Mouse (Mus musculus) adrenal gland, postnatal 14 days (tissue): ENCODE data around the gene Tal1. TPM values are rescaled to one million over a fixed set of nuclear protein-coding genes. Genes with fewer than 3 reads are reported as not detected.
A peak's percentile ranks its signal among the peaks of the same experiment; 100 is the strongest.

ENCODE experiments used
- DNase-seq: peaks from one replicate; pipeline ENCODE4 v3.0.0; 2021; ENCODE audit warnings: mixed read lengths
- total RNA-seq: library from RNA; stranded (reverse); gene quantifications from 2 replicates; pipeline ENCODE4 v1.2.3, GENCODE M21; 2021

The Tal1 gene
- total RNA-seq, 1 experiment from 2014 or later = 7.3 TPM

DNA sequence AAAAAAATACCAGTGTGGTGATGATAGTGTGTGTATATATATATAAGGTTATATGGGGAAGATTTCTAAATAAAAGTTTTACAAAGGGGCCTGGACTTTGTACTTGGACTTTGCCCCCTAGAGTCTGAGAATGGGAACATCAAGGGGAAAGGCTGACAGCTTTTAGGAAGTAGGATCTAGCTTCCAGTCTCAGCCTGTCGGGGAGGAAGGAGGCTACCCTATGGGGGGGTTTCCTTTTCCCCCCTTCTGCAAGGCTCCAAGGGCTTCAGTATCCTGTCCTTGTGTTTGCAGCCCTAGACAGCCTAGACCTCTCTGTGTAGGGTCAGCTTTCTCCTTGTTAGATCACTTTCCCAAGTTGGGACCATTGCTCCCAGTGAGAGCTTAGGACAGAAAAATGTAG lies 15.4 kb downstream of the Tal1 start:
- no peak for DNase-seq

DNA sequence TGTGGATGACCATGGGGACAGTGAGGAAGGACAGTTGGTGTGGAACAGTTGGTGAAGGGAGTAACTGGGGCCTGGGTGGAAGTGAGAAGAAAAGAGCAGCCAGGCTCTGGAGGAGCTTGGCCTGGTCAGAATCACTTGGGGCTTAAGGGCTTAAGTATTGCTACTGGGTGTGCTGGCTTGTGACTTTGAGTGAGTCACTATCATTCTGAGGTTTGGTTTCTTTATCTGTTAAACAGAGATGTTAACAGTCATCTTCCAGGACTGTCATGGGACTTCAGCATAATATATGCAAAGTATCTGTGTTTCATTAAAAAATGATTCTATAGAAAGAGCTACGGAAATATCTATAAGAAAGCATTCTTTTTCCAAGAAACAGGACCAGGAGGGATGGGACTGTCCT lies 18.6 kb downstream of the Tal1 start:
- no peak for DNase-seq

DNA sequence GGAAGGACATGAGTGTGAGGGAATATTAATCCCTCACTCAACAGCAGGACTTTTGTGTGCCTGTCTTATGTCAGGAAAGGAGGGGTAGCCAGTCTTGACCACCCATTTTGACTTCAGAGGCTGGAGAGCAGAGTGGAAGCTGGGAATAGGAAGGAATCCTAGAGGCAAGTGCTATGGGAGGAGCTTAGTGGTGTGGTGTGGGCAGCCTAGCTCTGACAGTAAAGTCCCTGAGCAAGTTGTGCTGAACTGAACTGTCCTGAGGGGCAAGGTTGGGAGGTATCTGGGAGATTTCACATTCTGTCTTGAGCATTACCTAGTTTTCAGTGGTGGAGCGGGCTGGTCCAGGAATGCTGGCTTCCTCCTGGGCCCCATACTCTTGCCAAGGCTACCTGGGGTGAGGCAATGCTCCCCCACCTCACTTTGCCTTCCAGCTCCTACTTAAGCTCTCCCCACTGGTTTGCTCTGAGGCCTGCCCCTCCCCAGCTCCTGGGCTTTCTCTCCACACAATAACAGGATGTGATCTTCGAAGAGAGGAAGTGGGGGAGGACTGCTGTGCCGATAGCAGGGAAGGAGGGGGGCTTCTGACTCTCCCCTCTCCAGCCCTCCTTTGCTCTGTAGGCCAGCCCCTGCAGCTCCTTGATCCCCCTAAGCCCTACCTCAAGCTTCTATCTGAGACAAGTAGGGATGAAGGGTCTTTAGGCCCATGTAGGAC lies 19.1 kb downstream of the Tal1 start:
- DNase-seq = peak; percentile 38

DNA sequence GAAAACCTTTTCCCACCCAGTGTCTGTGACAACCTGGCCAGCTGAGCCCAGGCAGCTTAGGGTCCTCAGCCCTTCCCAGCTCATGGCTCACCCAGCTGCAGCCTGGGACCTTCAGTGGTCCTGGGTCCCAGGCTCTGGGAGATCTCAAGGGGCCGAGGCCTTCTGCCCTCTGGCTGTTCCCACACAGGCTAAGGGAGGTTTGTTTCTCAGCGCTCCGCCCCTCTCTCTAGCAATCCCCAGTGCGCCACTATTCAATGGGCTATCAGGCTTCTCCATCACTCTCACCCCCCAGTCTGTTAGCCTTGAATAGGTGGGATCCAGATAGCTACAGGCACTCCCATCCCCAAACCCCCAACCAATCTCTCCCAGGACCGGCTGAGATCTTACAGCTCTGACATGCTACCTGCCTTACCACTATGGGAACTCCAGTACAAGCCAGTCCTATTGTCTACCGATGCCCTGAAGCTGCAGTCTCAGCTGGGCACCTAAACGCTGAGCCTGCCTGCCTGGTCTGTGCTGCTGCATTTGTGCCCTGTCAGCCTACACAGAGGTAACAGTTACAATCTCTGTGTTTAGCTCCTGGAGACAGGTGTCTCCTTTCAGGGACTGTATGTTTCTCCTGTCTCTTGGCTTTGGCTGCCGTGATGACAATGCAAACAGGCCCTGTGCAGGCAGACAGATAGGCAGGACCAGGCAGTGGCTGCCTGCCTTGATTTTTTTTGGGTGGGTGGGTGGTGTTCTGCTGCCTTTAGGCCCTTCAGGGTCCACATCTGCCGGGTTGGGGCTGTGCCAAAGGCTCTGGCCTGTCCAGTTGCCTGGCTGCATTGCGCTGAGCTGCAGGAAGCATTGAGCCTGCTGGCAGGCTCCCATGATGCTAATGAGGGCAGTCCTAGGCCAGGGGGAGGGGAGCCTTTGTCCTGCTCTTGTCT lies 22.9 kb downstream of the Tal1 start:
- DNase-seq = peak; percentile 61

DNA sequence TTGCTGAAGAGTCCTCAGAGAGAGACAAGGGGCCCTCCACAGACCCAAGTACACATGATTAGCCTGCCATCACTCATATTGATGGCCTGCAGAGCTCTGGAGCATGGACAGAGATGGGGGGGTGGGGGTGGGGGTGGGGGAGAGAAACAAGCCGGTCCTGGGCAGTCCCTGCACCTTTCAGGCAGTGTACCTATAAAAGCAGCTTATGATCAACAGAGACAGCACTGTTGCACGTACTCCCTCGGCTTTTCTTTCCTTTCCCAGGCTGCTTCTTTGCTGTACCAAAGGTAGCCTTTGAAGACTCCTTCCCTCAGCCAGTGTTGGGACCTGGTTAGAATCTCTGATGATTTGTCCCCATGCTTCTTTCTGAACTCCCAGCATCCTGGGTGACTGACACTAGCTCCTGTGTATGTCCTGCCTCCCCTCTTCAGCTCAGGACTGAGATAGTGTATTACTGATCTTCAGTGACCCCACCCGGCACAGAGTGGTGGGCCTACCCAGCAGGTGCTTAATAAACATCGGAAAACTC lies 23.7 kb downstream of the Tal1 start:
- no peak for DNase-seq

DNA sequence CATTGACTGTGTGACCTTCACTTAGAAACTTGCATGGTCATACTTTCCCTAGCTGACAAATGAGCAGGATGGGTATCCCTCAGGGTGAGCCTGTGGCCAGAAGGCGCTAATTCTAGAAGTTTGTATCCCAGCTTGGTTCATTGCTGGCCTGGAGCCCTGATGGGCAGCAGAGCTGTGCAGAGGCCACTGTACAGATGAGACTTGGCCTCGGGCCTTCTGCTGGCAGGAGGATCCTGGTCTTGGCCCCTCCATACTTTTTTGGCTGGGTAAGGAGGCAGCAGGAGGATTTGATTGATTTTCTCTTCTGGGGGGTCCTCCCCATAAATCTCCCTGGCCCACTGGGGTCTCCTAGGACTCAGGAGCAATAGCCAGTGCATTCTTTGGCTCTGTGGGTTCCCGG lies 26.8 kb downstream of the Tal1 start:
- no peak for DNase-seq

DNA sequence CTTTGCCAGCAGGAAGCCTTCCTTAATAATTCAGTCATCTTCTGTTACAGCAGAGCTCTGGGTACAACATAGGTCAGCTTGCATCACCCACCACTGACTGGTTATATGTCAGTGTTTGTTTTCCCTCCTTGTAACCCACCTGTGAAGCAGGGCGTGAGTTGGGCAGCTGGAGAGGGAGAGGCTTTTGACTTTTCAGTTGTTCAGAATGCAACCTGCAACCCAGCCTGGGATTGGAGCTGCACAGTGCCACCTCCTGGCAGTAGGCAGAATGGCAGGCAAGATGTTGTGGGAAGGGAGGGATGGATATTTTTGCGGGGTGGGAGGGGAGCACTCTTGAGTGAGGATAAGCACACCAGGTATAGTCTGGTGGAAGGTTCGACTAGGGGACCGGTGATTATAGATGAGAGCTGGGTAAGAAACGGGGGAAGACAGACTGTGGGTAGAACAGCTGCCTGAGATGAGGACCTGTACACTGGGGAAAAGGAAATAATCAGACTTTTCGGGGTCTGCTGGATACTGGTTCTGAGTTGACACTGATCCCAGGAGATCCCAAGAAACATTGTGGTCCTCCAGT lies 29.4 kb downstream of the Tal1 start:
- peak; percentile 74 for DNase-seq

DNA sequence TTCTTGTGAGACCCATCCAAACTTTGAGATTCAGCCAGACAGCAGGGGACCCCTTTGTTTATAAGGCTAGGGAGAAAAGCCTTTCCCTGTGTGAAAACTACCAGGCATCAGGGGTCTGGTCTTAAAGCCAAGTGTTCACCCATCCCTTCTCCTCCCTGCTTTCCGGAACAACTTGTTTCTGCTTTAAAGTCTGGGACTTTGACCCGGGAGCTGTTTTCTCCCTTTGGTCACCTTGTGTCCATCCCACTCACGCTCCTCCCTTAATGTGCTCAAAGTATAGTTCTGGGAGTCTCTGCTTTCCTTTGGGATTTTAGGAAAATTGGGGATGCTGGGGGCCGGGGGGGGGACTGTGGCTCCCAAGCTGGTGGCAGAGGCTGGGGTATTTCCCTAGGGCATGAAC lies 30.0 kb downstream of the Tal1 start:
- no peak for DNase-seq

DNA sequence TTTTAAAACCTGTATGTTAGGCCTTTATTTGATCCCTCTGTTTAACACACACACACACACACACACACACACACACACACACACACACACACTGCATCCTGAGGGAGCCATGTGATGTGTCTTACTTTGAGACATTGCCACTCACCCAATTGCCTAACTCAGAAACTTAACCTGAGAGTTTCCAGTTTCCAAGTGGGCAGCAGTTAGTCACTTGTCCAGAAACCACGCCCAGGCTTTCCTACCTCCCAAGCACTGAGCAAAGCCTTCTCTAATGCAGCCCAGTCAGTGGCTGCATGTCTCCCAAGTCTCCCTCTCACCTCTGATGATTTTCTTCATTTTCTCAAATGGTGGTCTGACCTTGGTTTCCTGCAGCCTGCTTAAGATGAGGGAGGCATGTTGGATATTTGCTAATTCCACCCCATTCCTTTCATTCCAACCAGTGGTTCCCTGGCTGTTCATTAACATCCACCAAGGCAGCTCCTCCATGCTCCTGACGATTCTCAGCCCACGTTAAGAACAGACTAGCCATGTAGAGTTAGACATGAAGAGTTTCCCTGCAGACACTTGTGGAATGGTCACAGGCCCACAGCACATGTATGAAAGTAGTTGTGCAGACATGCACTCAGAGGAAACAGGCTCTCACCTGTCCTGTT lies 30.7 kb downstream of the Tal1 start:
- no peak for DNase-seq

DNA sequence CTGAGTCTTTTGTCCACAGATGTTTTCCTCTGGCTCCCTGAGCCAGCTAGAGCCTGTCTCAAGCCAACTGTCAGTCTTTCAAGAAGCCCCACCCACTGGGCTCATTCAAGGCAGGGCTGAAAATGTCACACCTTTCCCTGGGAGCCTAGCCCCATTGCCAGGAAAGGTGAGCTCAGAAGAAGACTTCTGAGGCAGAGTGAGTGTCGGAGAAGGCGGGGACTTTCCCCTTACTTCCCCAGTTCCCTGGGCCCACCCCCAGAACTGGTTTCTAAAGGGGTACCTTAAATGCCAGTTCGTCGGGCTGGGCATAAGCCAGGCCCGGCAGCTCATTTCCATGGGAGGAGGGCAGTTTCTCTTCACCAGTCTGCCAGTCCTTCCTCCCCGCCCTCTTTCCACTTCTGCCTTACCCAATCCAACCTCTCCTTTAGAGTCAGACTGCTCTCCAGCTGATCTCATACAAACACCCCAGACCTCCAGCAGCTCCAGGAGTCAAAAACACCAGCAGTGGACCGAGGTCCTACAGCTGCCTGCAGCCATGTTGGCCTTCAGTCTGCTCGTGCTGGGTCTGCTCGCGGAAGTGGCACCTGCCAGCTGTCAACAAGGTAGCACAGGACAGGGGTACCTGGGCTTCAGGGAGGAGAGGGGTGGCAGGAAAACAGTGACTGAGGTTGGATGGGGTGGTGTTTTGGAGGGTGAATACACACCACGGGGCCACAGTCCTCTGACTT lies 32.5 kb downstream of the Tal1 start, which contains the start of gene Pdzk1ip1:
Gene Pdzk1ip1 (plus strand): TSS at position 98 of the 728 bp plus-strand sequence.
- DNase-seq = no peak

DNA sequence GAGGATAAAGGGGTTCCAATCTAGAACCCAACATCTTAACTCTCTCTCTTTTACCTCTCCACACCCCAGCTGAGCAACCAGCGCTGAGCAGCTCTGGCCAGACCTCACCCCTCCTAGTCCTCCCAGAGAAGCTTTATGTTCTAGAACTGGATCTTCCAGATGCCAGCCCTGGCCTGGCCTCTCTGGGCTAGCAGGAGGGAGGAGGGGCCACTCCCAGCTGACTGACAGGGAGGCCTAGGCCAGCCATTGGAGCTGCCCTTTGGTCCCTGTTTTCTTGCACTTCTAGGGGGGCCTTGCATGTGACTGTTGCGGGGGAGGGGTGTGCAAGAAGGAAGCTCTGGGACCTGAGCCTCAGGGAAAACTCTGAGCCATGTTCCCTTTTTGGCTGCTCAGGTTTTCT lies 34.4 kb downstream of the Tal1 start:
- no peak for DNase-seq

DNA sequence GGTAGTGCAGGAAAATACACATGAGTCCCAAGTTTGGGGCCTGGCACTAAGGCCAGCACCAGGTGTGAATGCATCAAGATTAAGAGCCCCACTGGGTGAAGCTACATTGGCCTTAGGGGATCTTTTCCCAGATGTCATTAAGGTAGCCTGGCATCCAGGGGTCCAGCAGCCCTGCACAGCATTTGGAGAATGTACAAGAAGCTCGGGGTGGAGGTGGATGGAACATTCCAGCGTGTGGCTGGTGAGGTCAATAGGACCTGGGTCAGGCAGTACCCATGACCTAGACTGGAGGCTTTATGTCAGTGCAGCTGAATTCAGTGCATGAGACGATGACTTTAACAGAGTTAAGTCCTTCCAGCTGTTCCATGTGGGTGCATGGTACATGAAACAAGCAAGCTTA lies 35.6 kb downstream of the Tal1 start:
- DNase-seq = no peak

DNA sequence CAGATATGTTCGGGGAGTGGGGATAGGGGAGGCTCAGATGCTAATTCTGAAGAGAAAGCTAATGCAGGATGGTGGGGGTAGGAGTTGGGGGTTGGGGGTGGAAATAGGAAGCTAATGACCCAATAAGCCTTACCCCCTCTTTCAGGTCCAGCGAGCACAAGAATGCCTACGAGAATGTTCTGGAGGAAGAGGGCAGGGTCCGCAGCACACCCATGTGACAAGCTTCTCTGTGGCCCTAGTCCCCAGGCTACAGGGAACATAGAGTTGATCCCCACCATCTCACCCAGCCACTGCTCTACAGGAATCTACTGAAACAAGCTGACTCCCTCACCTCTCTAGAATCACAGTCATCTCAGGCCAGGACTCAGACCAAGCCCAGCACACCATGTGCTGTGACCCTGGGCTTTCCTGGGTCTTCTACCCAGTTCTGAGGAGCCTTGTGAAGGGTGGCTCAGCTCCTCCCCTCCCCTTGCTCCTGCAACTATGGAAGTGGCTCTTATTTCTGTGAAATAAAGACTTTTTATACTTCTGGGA lies 37.2 kb downstream of the Tal1 start:
- no peak for DNase-seq

DNA sequence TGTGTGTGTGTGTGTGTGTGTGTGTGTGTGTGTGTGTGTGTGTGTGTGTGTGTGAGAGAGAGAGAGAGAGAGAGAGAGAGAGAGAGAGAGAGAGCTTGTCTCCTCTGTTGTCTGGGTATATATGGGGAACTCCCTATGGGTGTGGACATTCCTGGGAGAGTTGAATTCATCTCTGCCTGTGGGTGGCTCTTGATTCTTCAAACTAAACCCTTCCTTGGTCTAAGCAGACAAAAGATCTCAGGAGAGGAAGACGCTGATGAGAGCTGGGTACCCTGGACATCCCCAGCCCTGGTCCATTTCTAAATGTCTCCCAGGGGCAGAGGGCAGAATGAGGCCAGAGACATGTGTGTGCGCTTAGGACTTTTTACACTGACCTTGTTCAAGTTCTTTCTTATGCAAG lies 37.8 kb downstream of the Tal1 start:
- no peak for DNase-seq

DNA sequence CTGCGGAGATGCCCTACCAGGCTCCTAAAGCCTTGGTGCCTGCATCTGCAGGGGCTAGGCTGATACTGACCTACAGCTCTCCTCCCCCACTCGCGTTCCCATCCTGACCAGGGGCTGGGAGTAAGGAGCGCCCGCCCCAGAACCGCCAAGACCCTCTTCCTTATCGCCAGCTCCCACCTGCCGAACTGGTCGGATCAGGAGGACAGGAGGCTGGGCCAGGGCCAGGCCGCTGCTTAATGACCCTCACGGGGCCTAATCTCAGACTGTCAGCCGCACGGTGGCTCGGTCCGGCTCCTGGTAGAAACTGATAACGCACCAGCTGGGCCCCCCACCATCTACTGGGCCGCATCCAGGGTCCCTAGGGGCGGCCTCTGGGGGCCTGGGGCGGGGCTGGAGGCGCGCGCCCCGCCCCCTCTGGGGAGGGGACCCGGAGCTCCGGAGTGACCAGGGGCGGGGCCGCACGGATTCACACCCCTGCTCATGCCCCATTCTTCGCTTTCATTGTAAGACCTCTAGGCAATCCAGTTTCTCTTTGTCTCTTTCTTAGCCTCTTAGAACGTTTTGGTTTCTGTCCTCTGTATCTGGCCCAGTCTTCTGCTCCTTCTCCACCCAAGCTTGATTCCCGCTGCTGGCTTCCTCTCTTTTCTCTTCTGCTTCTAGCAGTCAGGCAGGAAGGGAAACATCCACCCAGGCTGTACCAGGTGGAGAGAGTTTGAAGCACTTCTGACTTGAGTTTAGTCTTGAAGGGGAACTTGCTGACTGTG lies 39.6 kb downstream of the Tal1 start:
- DNase-seq = peak; percentile 23

DNA sequence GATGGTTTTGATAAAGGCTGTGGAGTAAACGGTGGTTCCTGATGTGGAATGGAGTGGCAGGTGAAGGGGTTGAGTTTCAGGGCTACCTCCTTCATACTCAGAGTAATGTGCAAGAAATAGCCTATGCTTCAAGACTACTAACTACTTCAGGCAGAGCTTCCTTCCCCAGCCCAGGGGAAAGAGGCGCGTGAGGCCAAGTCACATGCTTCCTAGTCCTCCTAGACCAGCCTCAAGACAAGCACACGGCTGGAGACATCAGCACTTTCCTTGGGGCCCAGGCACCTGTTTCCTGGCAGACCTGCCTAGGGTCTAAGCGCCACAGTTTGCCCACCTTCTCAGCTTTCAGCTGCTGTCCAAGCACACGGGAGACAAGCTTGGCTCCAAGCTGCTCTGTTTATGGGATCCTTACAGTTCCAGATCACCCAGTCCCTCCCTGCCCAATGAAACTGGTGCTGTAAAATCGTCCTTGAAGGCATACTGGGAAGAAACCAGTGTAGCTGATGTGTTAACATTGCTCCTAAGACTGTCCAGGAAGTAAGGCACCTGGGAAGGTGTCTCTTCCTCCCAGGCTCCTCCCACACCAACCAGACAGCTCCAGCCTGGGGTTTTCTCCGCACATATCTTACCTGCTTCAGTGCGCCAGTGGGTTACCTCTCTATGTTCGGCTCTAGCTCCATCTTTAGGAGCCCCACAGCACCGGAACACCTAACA lies 40.4 kb downstream of the Tal1 start:
- DNase-seq = no peak

DNA sequence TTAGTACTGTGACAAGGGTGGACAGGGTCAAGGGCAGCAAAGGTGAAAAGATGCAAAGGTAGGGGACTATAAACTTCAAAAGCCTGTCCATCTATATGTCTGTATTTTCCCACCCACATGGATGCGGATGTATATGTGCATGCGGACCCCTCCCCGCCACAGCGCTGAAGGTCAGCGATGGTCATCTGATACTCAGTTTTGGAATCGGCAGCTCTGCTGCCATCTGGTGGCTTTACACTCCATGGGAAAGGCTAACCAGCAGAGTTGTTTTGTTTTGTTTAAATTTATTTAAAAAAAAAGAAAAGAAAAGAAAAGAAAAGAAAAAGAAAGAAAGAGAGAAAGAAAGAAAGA lies 40.9 kb downstream of the Tal1 start:
- peak; percentile 29 for DNase-seq

DNA sequence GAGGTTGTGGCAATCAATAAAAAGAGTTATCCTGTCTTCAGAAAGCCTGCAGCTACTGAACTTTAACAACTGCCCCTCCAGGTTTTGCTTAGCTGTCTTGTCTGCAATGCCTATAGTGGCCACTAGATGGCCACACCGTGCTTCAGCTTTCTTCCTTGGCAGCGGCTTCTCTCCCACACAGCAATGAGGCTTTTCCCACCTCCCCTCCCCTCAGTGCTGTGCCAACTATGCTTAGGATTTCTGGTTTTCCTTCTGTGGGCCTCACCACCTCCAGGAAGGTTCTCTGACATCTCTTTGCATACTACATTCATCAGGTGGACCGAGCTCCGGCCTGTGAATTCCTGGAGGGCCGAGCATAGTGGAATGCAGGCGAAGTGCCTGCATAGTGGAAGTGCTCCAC lies 45.5 kb downstream of the Tal1 start:
- DNase-seq = peak; percentile 65

DNA sequence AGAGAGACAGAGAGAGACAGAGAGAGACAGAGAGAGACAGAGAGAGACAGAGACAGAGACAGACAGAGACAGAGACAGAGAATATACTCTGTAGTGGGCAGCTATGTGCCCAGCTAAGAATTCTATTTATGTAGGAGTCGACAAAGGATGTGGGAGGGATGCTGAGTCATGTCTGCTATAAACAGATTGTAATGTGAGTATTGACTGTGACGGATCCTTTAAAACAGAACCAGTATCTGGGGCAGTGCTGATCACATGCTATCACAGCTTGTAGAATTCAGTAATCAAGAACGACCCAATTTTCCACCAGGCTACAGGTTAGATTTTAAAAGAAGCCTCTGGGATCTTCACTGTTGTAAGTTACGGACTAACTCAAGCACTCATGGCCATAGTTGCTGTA lies 47.3 kb downstream of the Tal1 start:
- DNase-seq = no peak

DNA sequence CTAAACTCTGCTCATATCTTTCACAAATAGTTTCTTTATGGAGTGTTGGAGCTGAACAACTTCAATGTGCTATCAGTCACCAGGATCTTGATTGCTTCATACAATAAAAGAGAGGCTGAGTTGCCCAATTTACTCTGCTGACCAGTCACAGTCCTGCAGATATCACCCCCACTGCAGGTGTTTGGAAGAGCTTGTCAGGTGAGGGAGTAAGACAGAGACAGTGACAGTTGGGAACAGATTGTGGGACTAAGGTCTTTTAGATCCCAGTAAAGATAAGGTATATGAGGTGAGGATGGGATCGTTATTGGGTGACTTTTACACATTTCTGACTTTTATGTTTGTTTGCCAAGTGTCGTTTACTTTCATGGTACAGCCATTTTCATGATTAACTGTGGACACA lies 54.9 kb downstream of the Tal1 start:
- DNase-seq = no peak
